Mouse (Mus musculus) right cerebral cortex, adult 2 months (tissue): ENCODE measurements around the gene Spin1.
"Not testable (repeated sequence)": the region's sequence is repeated elsewhere in the genome, so short reads cannot be mapped to it uniquely, and the experiment has no call there.

Experiments used
- DNase-seq, 2 experiments: peaks; one replicate each; pipeline ENCODE4 v3.0.0; 2021 to 2022; ENCODE audit warnings: low spot score in 2 of 2

Gene Spin1

DNA sequence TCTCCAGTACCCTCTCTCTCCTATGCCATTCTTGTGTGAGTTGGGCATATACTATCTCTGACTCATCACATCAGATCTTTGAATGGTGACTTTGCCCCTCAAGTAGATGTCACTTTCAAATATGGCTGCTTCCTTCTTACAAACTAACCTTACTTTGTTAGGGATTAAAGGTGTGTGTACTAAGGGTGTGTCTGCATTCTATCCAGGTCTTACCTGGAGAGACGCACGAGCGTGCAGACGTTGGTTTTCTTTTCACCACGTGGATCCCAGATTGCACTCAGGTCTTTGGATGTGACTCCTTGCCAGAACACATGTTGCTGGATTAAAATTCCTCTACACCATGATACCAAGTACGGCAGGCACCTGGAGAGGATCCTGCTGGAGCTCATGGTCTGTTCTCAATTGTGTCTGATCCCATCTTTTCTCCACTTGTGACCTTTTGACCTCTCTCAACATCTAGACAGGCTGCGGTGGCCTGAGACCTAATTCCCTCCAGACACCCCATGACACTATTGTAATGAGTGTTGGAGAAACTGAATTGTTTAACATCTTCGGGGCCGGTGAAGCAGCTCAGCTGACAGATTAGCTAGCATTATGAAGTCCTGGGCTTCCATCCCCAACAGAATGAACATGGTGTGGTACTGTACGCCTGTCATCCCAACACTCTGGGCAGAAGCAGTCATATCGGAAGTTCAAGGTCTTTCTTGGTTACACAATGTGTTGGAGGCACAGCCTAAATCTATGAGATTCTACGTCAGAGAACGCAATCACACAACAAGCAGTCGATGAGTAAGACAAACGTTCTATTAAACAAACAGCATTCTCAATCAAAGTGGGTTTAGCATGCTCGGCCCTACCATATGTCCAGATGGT is 6.1 kb upstream of the Spin1 start:
- no peak for DNase-seq

DNA sequence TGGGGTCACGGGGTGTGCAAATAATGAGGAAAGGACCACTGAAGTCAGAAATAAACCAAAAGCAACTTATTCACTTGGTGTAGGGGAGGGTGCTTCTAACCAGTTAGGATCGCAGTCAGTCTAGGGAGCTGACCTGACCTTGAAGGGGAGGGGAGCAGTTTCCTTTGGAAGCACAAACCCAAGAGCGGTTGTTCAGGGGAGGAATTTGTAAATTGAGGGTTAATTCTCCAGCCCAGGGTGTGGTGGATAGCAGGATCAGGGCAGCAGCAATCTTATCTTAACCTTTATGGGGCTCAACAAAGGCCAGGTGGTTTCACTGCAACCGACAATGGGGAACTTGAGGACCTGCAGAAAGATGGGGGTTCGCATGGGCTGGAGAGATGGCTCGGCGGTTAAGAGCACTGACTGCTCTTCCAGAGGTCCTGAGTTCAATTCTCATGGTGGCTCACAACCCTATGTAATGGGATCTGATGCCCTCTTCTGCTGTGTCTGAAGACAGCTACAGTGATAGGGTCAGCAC is 5.4 kb upstream of the Spin1 start:
- DNase-seq, result no peak

DNA sequence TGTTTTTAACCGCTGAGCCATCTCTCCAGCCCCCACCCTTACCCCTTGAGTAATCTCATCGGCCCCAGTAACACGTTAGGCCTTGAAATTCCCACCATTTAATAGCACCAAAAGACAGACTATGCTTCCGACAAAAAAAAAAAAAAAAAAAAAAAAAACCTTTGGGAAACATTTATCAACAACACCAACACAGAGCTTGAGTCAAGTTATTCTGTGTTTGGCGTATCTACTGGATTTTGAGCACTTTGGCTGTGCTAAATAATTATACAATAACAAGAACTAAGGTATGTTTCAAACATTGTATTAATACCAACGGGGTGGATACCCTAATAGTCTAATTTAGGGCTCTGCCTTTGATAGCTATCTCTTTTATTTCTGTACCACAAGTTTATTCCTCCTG is 4.0 kb upstream of the Spin1 start:
- no peak for DNase-seq

DNA sequence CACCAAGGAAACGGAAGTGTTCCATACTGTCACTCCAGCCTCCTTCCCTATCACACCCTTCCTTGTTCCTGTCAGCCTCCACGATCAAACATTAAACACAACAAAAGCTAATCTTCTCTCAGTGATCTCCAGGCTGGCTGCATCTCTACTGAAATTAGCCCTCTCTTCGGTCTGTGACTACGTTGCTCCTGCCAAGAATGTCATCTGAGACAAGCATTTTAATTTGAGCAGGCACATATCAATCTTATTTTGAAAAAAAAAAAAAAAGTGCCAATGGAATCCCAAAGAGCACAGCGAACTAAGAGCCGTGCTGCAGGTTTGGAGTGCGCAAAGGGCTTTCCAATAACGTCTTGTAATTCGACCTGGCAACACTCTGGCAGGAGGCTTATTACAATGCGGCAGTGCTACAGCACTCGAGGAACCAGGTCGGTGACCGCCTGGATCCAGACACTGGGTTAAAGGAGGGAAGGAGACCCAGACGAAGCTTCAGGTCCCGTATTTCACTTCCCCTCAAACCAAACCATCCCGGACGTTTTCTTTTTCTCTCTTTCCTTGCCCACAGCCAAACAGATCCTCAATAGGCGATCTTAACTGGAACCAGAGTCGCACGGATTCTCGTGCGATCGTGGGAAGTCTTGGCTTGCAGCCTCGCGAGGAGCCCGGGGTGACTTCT is 984 bp upstream of the Spin1 start:
- DNase-seq, result peak in 1 of 2 experiments; percentile 21

DNA sequence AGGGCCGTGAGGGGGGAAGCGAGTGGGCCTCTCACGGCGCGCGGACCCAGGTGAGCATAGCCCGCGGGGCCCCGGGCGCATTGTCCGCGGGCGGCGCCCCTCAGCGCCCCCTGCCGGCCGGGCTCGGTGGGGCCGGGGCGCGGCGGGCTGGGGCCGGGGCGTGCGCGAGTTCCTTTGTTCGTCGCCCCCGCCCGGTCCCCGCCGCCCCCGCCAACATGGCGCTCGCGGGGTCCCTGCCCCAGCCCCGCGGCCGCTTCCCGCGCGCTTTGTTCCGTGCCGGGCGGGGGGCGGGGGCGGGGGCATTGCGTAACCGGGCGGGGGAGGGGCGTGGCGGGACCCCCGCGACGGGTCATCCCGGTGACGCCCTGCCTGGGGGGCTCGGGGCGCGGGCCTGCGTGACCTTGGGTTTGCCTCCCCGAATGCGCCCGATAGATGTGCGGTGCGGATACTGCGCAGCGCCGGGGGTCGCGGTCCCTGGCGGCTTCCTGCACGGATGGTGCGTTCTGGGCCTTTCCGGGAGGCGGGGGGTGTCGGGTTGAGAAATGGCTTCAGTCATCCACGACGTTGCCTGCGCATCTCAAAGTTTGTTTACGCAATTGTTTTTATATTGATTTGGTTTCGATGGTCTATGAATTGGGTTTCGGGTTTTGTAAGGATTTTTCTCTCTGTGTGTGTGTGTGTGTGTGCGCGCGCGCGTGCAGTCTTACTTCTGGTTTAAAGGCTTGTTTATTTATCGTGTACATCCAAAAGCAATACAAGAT is 516 bp downstream of the Spin1 start:
- peak; percentile 47 to 52 for DNase-seq

DNA sequence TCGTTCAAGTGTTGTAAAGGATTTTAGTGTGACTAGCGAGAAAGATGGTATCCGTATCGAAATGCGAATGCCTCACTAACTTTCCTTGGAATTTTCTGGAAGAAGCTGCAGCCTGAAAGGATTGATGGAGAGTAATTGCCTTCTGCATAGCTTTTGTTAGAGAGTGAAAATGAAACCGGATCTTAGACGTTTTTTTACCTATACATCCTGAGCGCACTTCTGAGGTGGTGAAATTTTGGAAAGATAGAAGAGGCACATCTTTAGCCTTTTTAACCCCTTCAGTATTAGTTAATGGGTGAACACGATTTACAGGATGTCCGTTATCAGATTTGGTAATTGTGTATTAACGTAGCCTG is 1.1 kb downstream of the Spin1 start:
- DNase-seq, result no peak

DNA sequence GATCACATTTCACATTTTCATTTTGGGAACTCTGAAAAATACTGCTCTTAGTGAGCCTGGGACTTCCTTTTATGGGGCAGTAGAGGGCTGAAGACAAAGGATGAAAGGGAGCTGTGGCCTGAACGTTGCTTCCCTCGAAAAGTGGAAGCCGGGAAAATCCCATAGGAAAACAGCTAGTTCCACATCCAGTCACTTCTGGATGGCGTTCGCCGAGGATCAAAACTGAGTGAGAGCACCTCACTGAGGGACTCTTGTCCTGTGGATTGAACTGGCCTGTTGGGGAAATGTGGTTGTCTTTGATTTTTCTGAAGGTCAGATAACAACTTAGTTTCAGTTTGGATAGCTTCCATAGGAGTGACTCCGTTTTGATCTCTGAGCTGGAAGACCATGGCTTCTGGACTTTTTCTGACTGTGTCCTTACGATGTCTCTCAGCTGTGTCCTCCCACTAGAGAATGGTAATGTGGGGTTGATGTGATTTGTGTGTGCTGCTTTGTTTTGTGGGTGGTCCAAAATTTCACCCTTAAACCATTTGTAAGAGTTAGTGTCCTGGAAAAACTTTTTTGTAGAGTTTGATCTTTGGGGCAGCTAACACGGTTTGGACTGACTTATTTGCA is 2.5 kb downstream of the Spin1 start:
- no peak for DNase-seq

DNA sequence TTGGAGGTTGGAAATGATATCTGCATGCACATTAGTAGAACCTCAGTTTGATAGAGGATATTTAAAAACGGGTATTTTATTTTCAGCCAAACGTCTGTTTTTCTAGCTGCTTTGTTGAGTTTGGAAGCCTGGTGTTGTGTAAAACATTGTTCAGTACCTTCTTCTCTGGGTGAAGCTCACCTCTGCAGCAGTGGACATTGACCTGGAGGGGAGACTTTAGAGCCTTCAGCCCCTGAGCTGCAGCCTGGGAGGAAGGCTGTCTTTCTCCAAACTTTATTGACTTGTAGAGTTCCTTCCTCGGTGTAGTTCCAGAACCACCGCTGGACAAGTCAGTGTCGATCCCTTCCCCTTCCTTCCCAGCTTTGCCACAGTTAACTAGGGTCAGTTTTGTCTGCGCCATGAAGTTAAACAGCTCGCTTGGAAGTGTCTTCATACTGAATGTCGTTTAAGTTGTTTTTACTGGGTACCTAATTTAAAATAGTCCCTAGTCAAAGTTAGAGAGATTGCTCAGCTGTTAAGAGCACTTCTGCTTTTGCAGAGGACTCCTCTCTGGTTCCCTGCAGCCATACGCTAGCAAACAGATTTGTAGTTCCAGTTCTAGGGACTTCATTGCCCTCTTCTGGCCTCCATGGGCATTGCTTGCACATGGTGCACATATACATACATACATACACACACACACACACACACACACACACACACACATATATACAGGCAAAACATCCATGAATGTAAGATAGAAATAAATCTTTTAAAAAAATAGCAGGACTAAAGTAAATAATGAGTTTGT is 3.4 kb downstream of the Spin1 start:
- no peak for DNase-seq

DNA sequence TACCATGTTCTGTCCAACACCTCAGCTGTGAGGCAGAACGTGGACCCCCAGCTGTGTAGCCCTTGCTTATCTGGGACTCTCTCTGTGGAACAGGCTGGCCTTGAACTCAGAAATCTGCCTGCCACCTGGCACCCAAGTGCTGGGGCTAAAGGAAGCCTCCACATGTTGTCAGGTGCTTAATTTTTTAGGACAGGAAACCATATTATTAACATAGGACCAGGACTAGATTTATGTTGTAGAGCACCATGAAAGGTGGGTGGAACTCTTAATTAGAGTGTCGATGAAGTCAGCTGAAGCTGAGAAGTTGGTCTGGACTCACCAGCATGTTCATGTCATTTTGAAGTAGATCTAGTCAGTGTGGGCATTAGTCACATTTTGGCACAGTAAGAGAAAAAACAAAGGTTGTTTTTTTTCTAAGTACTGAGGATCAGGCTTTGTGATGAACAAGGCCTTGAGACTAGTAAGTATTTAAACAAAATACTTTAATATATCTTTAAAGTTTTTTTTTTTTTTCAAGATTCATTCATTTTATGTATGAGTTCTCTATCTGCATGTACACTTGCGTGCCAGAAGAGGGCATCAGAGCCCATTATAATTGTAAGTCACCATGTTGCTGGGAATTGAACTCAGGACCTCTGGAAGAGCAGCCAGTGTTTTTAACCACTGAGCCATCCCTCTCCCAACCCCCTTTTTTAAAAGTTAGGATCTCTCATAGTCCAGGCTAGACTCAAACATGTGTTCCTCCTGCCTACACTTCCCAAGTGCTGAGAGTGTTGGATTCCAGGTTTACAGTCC is 5.4 kb downstream of the Spin1 start:
- no peak for DNase-seq

DNA sequence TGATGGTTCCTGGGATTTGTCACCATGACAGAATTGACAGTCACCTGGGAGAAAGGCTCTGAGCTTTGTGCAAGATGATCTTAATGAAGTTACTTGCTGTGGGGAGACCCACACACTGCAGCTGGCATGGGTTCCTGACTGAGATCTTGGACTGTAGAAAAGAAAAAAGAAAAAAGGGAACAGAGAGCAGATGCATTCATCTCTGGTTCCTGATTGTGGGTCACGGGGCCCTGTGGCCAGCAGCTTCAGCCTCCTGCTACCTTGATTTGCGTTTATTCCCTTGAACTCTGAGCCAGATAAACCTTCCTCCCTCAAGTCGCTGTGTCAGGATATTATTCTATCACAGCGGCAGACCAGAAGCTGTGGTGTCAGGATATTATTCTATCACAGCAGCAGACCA is 6.1 kb downstream of the Spin1 start:
- no peak for DNase-seq

DNA sequence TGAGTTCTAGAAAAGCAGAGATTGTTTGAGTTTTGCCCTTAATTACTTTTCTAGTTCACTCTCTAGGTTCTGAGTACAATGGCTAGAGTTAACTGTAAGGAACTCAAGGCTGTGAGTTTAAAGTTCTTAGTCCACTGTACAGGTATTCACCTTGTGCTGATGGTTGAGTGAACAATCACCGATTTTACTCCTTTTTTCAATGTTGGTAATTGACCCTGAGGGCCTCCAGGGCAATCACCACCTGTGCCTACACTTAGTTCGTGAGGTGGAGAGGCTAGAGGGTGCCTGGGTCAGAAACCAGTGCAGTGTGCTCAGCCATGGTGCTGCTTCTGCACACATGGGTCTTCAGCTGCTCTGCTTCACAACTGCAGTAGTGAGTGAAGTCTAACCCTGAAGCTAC is 8.8 kb downstream of the Spin1 start:
- DNase-seq, result no peak

DNA sequence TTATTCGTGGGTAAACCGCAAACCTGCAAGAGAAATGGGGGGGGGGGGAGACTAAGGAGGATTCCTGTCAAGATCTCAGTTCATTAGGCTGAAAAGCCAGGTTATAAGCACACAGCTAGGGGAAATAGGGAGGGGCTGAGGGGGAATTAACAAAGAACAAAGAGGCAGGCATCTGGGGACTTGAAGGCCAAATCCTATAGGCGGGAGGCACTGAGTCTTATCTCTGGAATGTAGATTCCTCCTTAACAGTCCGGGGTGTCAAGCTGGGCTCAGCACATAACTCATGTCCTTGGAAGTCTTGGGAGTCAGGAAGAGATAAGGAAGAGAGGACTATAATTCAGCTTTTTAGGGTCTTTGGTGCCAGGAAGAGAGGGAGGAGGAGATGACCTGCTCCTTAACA is 13.7 kb downstream of the Spin1 start:
- not testable (repeated sequence) for DNase-seq

DNA sequence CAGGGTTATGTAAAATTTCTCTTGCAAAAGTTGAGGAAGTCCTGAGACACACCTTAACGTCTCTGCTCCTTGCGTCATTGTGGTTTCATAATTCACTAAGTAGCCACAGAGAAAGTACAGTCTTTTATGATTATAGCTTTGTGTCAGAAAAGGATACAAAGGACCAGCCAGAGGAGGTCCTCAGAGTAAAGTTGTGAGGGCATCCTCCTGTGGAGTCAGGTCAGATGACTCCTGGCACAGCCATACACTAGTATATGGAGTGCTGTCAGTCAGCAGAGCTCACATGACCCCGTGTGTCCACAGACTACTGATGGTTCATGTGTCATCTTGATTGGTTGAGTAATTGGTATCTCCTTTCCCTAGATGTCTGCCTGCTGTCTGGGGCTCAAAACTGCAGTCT is 15.1 kb downstream of the Spin1 start:
- DNase-seq, result no peak

DNA sequence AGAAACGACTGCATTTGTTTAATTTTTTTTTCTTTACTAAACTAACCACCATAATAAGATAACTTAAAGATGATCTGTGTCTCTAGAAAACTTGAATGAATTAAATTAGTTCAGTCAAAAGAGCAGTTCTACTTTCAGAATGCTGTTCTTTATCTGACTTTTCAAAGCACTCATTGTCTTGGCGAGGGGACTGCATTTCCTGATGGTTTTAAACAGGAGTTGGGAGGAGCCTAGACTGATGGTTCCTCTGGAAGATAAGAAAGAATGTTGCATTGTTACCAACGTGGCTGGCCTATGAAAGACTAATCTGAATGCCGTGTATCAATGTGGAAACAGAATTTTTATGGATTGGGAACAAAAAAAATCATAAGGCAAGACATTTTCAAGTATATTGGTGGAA is 20.1 kb downstream of the Spin1 start:
- no peak for DNase-seq

DNA sequence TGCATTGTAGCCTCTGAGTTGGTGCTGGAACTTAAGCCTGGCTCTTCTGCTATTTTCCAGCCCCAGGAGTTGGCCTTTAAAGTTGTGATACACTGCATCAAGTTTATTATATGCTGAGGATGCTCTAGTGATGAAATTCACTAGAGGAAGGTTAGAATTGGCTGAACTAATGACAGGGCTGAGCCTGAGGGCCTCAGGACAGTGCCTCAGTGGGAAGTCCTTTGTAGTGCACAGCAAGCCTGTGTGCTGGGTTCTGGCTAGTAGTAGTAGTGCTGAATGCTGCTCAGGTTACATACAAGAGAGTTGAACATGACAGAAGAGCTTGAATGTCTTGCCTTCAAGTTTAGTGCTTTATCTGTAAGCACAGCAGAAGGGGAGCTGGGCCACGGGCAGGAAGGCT is 21.3 kb downstream of the Spin1 start:
- no peak for DNase-seq

DNA sequence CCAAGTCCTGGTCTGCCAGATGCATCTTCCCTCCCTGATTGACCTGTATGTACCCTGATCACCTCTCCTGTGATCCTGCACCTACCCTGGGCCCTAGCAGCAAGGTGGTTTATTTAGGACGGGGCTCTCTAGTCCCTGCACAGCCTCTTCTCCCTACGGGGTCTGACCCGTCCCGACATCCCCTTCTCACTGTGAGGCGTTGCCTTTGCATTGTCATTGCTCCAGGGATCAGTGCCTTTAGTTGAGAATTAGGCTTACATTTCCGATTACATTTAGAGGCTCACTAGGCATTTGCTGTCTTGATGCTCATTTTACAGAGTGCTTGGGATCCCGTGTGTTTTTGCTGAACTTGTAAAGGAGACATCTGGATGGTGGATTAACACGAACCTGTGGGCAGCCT is 22.1 kb downstream of the Spin1 start:
- DNase-seq, result no peak

DNA sequence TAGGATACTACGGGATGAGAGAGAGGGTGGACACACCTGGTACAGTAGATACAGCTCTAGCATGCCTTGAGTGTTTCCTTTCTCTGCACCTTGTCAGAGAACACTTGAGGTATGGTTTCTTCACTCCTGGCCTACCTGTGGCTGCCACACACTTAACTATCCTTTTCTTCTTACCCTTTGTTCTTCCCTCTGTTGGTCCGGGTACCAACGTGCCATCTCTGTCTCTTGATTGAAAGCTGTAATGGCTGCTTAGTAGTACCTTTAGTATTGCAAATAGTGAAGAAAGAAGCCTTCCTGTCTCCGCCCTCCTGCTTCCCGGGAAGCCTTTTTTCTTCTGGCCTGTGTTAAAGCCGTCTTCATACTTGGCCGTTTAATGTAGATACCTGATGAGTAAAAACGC is 24.7 kb downstream of the Spin1 start:
- DNase-seq, result no peak

DNA sequence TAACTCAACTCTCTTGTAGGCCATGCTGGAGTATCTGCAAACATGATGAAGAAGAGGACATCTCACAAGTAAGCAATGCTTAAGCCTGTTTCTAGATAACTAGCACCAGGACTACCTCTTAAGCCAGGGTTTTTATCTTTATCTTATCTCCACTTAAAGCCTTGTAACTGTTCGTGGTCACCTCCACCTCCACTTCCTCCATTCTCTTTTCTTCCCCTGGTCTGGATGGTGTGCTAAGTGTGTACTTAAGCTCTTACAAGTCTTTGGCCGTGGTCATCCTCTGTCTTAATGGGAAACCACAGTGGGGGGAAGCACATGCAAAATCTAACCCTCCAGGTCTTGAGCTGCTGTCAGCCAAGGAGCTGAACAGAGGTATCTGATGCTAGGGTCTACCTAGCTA is 27.2 kb downstream of the Spin1 start:
- no peak for DNase-seq

DNA sequence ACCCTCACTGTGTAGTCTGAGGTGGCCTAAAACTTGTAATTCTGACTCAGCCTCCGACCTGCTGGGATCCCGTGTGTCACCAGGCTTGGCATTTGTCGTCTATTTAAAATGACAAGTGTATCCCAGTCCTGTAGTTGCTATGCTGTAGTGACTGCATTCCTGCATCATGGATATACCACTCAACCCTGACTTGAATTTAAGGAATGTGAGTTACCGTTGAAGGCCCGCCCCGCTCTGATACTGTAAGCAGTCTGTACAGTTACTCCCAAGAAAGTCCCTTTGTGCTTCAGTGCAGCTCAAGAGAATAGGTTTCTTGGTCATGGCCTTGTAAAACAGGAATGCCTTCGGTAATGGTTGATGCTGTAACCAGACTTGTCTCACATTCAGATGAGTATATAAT is 27.7 kb downstream of the Spin1 start:
- DNase-seq, result no peak

DNA sequence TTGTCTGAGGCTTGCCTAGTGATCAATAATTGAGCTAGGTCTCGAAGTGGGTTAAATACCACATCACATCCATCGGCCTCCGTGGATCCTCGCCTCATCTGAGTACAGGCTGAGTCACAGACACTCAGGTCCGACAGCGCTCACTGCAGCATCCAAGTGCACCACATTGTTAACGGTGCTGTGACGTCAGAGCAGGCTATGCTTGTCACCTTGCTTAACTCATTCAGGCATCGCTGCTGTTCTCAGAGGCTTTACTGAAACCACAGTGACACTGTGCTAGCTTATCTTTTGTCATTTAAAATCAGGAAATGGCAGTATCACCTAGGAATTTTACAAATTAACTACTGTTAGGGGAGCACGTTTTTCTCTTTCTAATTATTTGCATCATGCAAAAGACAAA is 30.5 kb downstream of the Spin1 start:
- DNase-seq, result peak; percentile 38 to 62
